Comparison of ENCODE assay signal across 11 mouse cellular contexts in the genomic region with DNA sequence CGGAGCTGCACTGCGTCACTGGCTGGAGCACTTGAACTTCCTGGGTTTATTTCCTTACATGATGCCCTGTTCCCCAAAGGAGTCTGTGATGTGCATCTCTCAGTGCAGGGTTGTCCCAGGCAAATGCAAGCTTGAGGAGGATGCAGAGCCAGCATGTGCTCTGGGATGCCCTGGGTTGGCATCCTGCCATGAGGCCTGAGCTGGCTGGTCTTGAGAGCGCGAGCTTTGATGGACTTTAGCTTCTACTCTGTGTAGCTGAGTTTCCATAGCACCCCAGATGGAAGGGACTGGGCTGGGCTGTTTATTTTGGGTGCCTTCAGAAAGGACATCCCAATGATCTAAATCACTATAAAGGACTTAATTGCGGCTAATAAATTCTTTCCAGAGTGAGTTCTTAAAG. TPM values are rescaled to one million over a fixed set of nuclear protein-coding genes. Genes with fewer than 3 reads are reported as not detected.
DNase-seq lines count a peak whose midpoint lies in the region; ATAC-seq and TF ChIP-seq lines count a peak whose summit lies in the region.
"Had no signal": no experiment of that assay in that cellular context is flagged by ENCODE, and none has a peak within 500 bp of the region (broad histone marks: within the 10 kb centered on the region; RNA-seq: fewer than 3 reads in every experiment).

No protein-coding gene starts in this region.

- no peak for TF ChIP-seq EP300 in heart, adult 2 months (IDR thresholded peaks at IDR 0.05; ENCODE audit: insufficient read depth, low read depth, low read length)

- no peak overlapping the region for H3K9ac ChIP-seq in heart, embryonic 14.5 days (ENCODE audit: low read length)
- H3K9ac ChIP-seq in heart, adult 2 months (ENCODE audit: low read depth, low read length): no peak overlapping the region
- no peak overlapping the region for H3K9ac ChIP-seq in neural tube, embryonic 14.5 days (replicated peaks; ENCODE audit: low read depth, low read length)

- H3K4me3 ChIP-seq in heart, embryonic 14.5 days (ENCODE audit: control insufficient read depth in 1 of 2, insufficient read depth in 1 of 2, low read depth in 1 of 2, low read length in 2 of 2): no peak overlapping the region
- H3K4me3 ChIP-seq in heart, adult 2 months: no peak overlapping the region
- H3K4me3 ChIP-seq in neural tube, embryonic 14.5 days (ENCODE audit: low read depth, low read length): no peak overlapping the region
- H3K4me3 ChIP-seq: midbrain, embryonic 10.5 days had no signal

- peak; percentile 32; the same call in 1 of the 2 replicates for ATAC-seq in heart, embryonic 14.5 days (ENCODE audit: insufficient number of reproducible peaks, insufficient read depth, low FRiP score, low read depth)
- peak; percentile 59; the same call in 1 of the 2 replicates for ATAC-seq in neural tube, embryonic 14.5 days (ENCODE audit: low read depth)

- peak; percentile 28 for DNase-seq in adrenal gland, postnatal 10 days
- DNase-seq in adrenal gland, adult (ENCODE audit: inconsistent age in 2 of 2, low spot score in 1 of 2): no peak
- no peak for DNase-seq in heart, adult 2 months
- DNase-seq in neural tube, embryonic 10.5 days (ENCODE audit: extremely low spot score, low spot score): no peak
- DNase-seq in frontal cortex, postnatal 14 days (ENCODE audit: low spot score in 2 of 2): no peak
- no peak for DNase-seq in thymus, postnatal 36 days
- DNase-seq: cerebellum, adult 9-11 months; lung, adult 2 months had no signal

- no peak overlapping the region for H3K27ac ChIP-seq in heart, embryonic 14.5 days (replicated peaks in 1 of 2; ENCODE audit: control insufficient read depth in 1 of 2, insufficient read depth in 1 of 2, low read depth in 2 of 2, low read length in 2 of 2)
- no peak overlapping the region for H3K27ac ChIP-seq in heart, adult 2 months
- no peak overlapping the region for H3K27ac ChIP-seq in neural tube, embryonic 14.5 days (ENCODE audit: low read depth, low read length)
- H3K27ac ChIP-seq: midbrain, embryonic 10.5 days had no signal

- no peak for TF ChIP-seq CTCF in heart, adult 2 months (IDR thresholded peaks at IDR 0.05)

- 59% methylated on average over 5 of the region's 5 CpGs for WGBS in heart, embryonic 14.5 days
- 54% methylated on average over 5 of the region's 5 CpGs for WGBS in heart, adult 2 months
- WGBS in neural tube, embryonic 14.5 days: 49% methylated on average over 5 of the region's 5 CpGs

- H3K4me1 ChIP-seq in heart, embryonic 14.5 days (ENCODE audit: control insufficient read depth in 2 of 2, insufficient read depth in 2 of 2, low read length in 2 of 2): peaks cover 20 to 40% of the 10 kb centered on the region in 2 experiments
- no peaks in the 10 kb centered on the region for H3K4me1 ChIP-seq in heart, adult 2 months (ENCODE audit: control insufficient read depth, insufficient read depth, low read length)
- H3K4me1 ChIP-seq in neural tube, embryonic 14.5 days (ENCODE audit: control insufficient read depth, insufficient read depth, low read length): peaks cover 10% of the 10 kb centered on the region; the same call in 1 of the 2 replicates

- peaks cover 32% of the 10 kb centered on the region for H3K27me3 ChIP-seq in heart, embryonic 14.5 days (ENCODE audit: control insufficient read depth, insufficient read depth, low read length)
- H3K27me3 ChIP-seq in heart, adult 2 months (ENCODE audit: control insufficient read depth, insufficient read depth, low read length): 0 out of 2 replicates have a peak, but pooled peaks cover 2% of the 10 kb centered on the region
- no peaks in the 10 kb centered on the region for H3K27me3 ChIP-seq in neural tube, embryonic 14.5 days (ENCODE audit: control insufficient read depth, insufficient read depth, low read length)

- no peaks in the 10 kb centered on the region for H3K9me3 ChIP-seq in heart, embryonic 14.5 days (ENCODE audit: control insufficient read depth, low read length)
- H3K9me3 ChIP-seq in neural tube, embryonic 14.5 days (ENCODE audit: control insufficient read depth, low read length): no peaks in the 10 kb centered on the region
- H3K9me3 ChIP-seq: midbrain, embryonic 10.5 days had no signal

- intact Hi-C loops in heart, adult 2 months (cut with DNase I): no loop called here

- H3K36me3 ChIP-seq in heart, embryonic 14.5 days (ENCODE audit: control insufficient read depth, insufficient read depth, low read length): no peaks in the 10 kb centered on the region
- H3K36me3 ChIP-seq in heart, adult 2 months (ENCODE audit: control insufficient read depth, insufficient read depth, low read length): no peaks in the 10 kb centered on the region
- H3K36me3 ChIP-seq in neural tube, embryonic 14.5 days (ENCODE audit: control insufficient read depth, insufficient read depth, low read length): no peaks in the 10 kb centered on the region
- H3K36me3 ChIP-seq: midbrain, embryonic 10.5 days had no signal

- no peak overlapping the region for H3K4me2 ChIP-seq in heart, embryonic 14.5 days (ENCODE audit: low read length)
- no peak overlapping the region for H3K4me2 ChIP-seq in neural tube, embryonic 14.5 days (ENCODE audit: low read depth, low read length)

- no peaks in the 10 kb centered on the region for H3K79me2 ChIP-seq in heart, adult 2 months (replicated peaks; ENCODE audit: control insufficient read depth, insufficient read depth, low read length)

- no peak for TF ChIP-seq POLR2A in heart, adult 2 months (IDR thresholded peaks at IDR 0.05; ENCODE audit: insufficient read depth, low read depth, low read length)

RNA-seq across cellular contexts. Expression of gene Dact2, which starts 36.5 kb away (rescaled TPM):
- total RNA-seq in adrenal gland, postnatal 10 days (2021): 1 to 10 TPM; 2.5 to 2.8 TPM
- polyA plus RNA-seq in heart, embryonic 14.5 days (2014; fragmentation: Nextera tagmentation; extraction: Ambion mirVana): 2.4 and 3.1 TPM in 2 replicates
- total RNA-seq in heart, adult 2 months (2021): 1 to 10 TPM in 1 of 2 experiments, under 1 TPM in 1; 0.80 to 1.4 TPM
- polyA plus RNA-seq in heart, adult 2 months (2012; rRNA removed): 0.76 and 1.00 TPM in 2 replicates
- polyA plus RNA-seq in neural tube, embryonic 14.5 days (2014; fragmentation: Nextera tagmentation; extraction: Ambion mirVana): 2.7 and 3.2 TPM in 2 replicates
